Mouse (Mus musculus) MEL (cell line): ENCODE results near the gene Exoc4. TPM values are rescaled to one million over a fixed set of nuclear protein-coding genes. Genes with fewer than 3 reads are reported as not detected.

Experiments
- DNase-seq: peaks from one replicate; pipeline ENCODE4 v3.0.0; 2011; ENCODE audit warnings: low read depth, low spot score
- H3K27ac ChIP-seq: 2 replicates; pipeline ENCODE4 v1.5.1; 2012; ENCODE audit warnings: low read depth, mild to moderate bottlenecking, control low read depth, low read length, moderate library complexity; ENCODE audit not compliant: control insufficient read depth
- H3K27me3 ChIP-seq, 2 experiments: fragments of 150-350 bp in 1 of 2; sonication (generic) in 1 of 2; 2 replicates each; pipeline ENCODE4 v1.6.1; 2012; ENCODE audit warnings: low read length in 2 of 2, mild to moderate bottlenecking in 2 of 2, improper control_type of control experiment in 1 of 2, moderate library complexity in 1 of 2; ENCODE audit not compliant: insufficient read depth in 2 of 2, control insufficient read depth in 1 of 2
- H3K36me3 ChIP-seq, 2 experiments: 2 replicates each; pipeline ENCODE4 v1.6.1; 2012 to 2014; ENCODE audit warnings: low read length in 2 of 2, improper control_type of control experiment in 1 of 2, inconsistent platforms in 1 of 2, mild to moderate bottlenecking in 1 of 2; ENCODE audit not compliant: insufficient read depth in 2 of 2, control insufficient read depth in 1 of 2
- H3K4me1 ChIP-seq, 2 experiments: fragments of 150-350 bp in 1 of 2; sonication (generic) in 1 of 2; 2 replicates each; pipeline ENCODE4 v1.6.1; 2012; ENCODE audit warnings: low read length in 2 of 2, improper control_type of control experiment in 1 of 2, mild to moderate bottlenecking in 1 of 2; ENCODE audit not compliant: insufficient read depth in 2 of 2, control insufficient read depth in 1 of 2
- H3K4me3 ChIP-seq, 2 experiments: fragments of 150-350 bp in 1 of 2; sonication (generic) in 1 of 2; 2 replicates each; pipeline ENCODE4 v1.5.1; 2012; ENCODE audit warnings: low read depth in 2 of 2, low read length in 2 of 2, mild to moderate bottlenecking in 2 of 2, moderate library complexity in 2 of 2, control low read depth in 1 of 2, improper control_type of control experiment in 1 of 2; ENCODE audit not compliant: control insufficient read depth in 1 of 2, insufficient read depth in 1 of 2
- H3K79me2 ChIP-seq: 2 replicates; pipeline ENCODE4 v1.6.1; 2012; ENCODE audit warnings: mild to moderate bottlenecking, low read length, moderate library complexity; ENCODE audit not compliant: control insufficient read depth, poor library complexity, insufficient read depth
- H3K9ac ChIP-seq: 2 replicates; pipeline ENCODE4 v1.6.1; 2012; ENCODE audit warnings: low read depth, mild to moderate bottlenecking, control low read depth, low read length, moderate library complexity; ENCODE audit not compliant: control insufficient read depth, poor library complexity, severe bottlenecking
- H3K9me3 ChIP-seq: fragments of 150-350 bp; sonication (generic); replicated peaks from 2 replicates; pipeline ENCODE4 v1.6.1; 2012; ENCODE audit warnings: mild to moderate bottlenecking, low read length, improper control_type of control experiment, moderate library complexity; ENCODE audit not compliant: insufficient read depth
- BHLHE40 ChIP-seq: IDR thresholded peaks from 2 replicates; pipeline ENCODE4 v1.6.1; 2012; ENCODE audit warnings: low read depth, mild to moderate bottlenecking, inconsistent platforms, low read length, improper control_type of control experiment, borderline replicate concordance
- CHD1 ChIP-seq: IDR thresholded peaks from 2 replicates; pipeline ENCODE4 v1.6.1; 2012; ENCODE audit warnings: low read depth, mild to moderate bottlenecking, inconsistent platforms, low read length, improper control_type of control experiment
- CHD2 ChIP-seq: IDR thresholded peaks from 2 replicates; pipeline ENCODE4 v1.6.1; 2011; ENCODE audit warnings: low read length, improper control_type of control experiment
- E2F4 ChIP-seq: IDR thresholded peaks from 2 replicates; pipeline ENCODE4 v1.6.1; 2011; ENCODE audit warnings: low read depth, low read length, improper control_type of control experiment, borderline replicate concordance
- ELF1 ChIP-seq: IDR thresholded peaks from 2 replicates; pipeline ENCODE4 v1.6.1; 2014; ENCODE audit warnings: low read depth, mild to moderate bottlenecking, inconsistent platforms, low read length, improper control_type of control experiment, moderate library complexity
- ETS1 ChIP-seq: IDR thresholded peaks from 2 replicates; pipeline ENCODE4 v1.6.1; 2012; ENCODE audit warnings: low read depth, mild to moderate bottlenecking, inconsistent platforms, low read length, improper control_type of control experiment, moderate library complexity
- GATA1 ChIP-seq: IDR thresholded peaks from 2 replicates; pipeline ENCODE4 v1.6.1; 2011; ENCODE audit warnings: low read depth, low read length, improper control_type of control experiment
- MAZ ChIP-seq: IDR thresholded peaks from 2 replicates; pipeline ENCODE4 v1.6.1; 2012; ENCODE audit warnings: low read depth, mild to moderate bottlenecking, inconsistent platforms, low read length, improper control_type of control experiment
- MEF2A ChIP-seq: IDR thresholded peaks from 2 replicates; pipeline ENCODE4 v1.6.1; 2014; ENCODE audit warnings: low read depth, mild to moderate bottlenecking, inconsistent platforms, low read length, improper control_type of control experiment; ENCODE audit not compliant: poor library complexity, insufficient replicate concordance, severe bottlenecking; ENCODE audit errors: extremely low read depth
- MXI1 ChIP-seq: IDR thresholded peaks from 2 replicates; pipeline ENCODE4 v1.6.1; 2011; ENCODE audit warnings: mild to moderate bottlenecking, low read depth, low read length, improper control_type of control experiment
- MYC ChIP-seq: IDR thresholded peaks from 2 replicates; pipeline ENCODE4 v1.6.1; 2011; ENCODE audit warnings: low read depth, mild to moderate bottlenecking, low read length, improper control_type of control experiment, moderate library complexity
- NRF1 ChIP-seq: IDR thresholded peaks from 2 replicates; pipeline ENCODE4 v1.6.1; 2014; ENCODE audit warnings: low read depth, mild to moderate bottlenecking, inconsistent platforms, low read length, improper control_type of control experiment, moderate library complexity; ENCODE audit not compliant: poor library complexity, insufficient read depth, severe bottlenecking
- POLR2AphosphoS5 ChIP-seq: IDR thresholded peaks from 2 replicates; pipeline ENCODE4 v1.6.1; 2012; ENCODE audit warnings: low read depth, borderline replicate concordance, mild to moderate bottlenecking, inconsistent platforms, low read length, moderate library complexity, mixed read lengths
- RAD21 ChIP-seq: IDR thresholded peaks from 2 replicates; pipeline ENCODE4 v1.6.1; 2011; ENCODE audit warnings: mild to moderate bottlenecking, low read depth, low read length, improper control_type of control experiment
- SIN3A ChIP-seq: IDR thresholded peaks from 2 replicates; pipeline ENCODE4 v1.6.1; 2012; ENCODE audit warnings: low read length, improper control_type of control experiment, inconsistent platforms
- UBTF ChIP-seq: IDR thresholded peaks from 2 replicates; pipeline ENCODE4 v1.6.1; 2012; ENCODE audit warnings: low read depth, mild to moderate bottlenecking, inconsistent platforms, low read length, improper control_type of control experiment, moderate library complexity, borderline replicate concordance; ENCODE audit not compliant: insufficient read depth
- USF1 ChIP-seq: IDR thresholded peaks from 2 replicates; pipeline ENCODE4 v1.6.1; 2014; ENCODE audit warnings: low read depth, mild to moderate bottlenecking, inconsistent platforms, low read length, improper control_type of control experiment, moderate library complexity
- USF2 ChIP-seq, 2 experiments: IDR thresholded peaks; 2 replicates each; pipeline ENCODE4 v1.6.1; 2011 to 2012; ENCODE audit warnings: improper control_type of control experiment in 2 of 2, low read length in 2 of 2, borderline replicate concordance in 1 of 2, inconsistent platforms in 1 of 2, low read depth in 1 of 2, mild to moderate bottlenecking in 1 of 2; ENCODE audit not compliant: insufficient read depth in 1 of 2
- ZC3H11A ChIP-seq: IDR thresholded peaks from 2 replicates; pipeline ENCODE4 v1.6.1; 2012; ENCODE audit warnings: low read depth, mild to moderate bottlenecking, inconsistent platforms, low read length, improper control_type of control experiment
- ZKSCAN1 ChIP-seq: IDR thresholded peaks from 2 replicates; pipeline ENCODE4 v1.6.1; 2012; ENCODE audit warnings: low read depth, mild to moderate bottlenecking, inconsistent platforms, low read length, improper control_type of control experiment, moderate library complexity
- ZMIZ1 ChIP-seq: IDR thresholded peaks from 2 replicates; pipeline ENCODE4 v1.6.1; 2012; ENCODE audit warnings: low read depth, mild to moderate bottlenecking, inconsistent platforms, low read length, improper control_type of control experiment, moderate library complexity
- ZNF384 ChIP-seq: IDR thresholded peaks from 2 replicates; pipeline ENCODE4 v1.6.1; 2012; ENCODE audit warnings: low read depth, mild to moderate bottlenecking, inconsistent platforms, low read length, improper control_type of control experiment
- polyA plus RNA-seq, 2 experiments: library from polyadenylated mRNA; stranded (reverse) in 1 of 2; unstranded in 1 of 2; fragments of >175 nt in 1 of 2; fragments of >200 nt in 1 of 2; gene quantifications; 2 replicates each; pipeline versions ENCODE4 v1.2.1 to v1.2.4; 2012; ENCODE audit warnings: low replicate concordance in 2 of 2, low read depth in 1 of 2; ENCODE audit not compliant: insufficient read length in 2 of 2, insufficient read depth in 1 of 2, missing spikeins in 1 of 2
- total RNA-seq: library from RNA; depleted of rRNA; stranded (reverse); fragments of 300-350 nt; gene quantifications from 2 replicates; pipeline ENCODE4 v1.2.3, GENCODE M21; 2012

Gene Exoc4
- total and polyA plus RNA-seq, 3 experiments, result 16.4 to 22.6 TPM; not detected in 1

DNA sequence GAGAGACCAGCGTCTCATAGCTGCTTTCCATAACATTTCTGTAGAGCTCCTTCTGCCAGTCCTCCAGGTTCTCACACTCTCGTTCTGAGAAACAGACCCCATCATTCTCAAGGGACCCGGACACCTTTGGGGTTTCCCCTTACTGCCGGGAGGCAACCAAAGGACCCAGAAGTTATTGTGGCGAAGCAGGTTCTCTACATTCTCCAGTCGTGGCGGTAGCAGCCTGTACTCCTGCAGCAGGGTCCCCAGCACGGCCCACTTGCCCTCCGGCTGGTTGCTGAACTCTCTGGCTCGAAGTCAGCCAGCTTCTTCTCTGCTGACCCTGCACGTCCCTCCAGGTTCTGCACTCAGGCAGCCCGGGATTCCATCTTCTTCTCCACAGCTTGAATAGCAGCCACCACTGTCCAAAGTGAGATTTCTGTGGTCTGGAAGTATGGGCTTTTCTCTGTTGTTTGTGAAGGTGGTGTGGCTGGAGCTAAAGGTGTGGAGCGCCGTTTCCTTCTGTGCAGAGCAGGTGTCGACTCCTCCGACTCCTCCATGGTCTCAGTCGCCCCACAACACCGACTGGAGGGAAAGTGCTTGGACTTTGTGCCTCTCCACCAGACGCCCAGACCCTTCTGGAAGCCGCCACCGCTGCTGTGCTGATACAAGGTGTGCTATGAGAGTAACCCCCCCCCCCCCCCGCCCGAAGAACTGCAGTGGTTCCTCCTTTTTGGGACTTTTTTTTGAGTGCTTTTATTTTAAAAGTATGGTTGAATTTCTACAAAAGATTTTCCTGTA is 1.1 kb upstream of the Exoc4 start:
- no peak overlapping the region for H3K4me3 ChIP-seq
- no peaks in the 10 kb centered on the region for H3K9me3 ChIP-seq
- no peak overlapping the region for H3K27ac ChIP-seq
- no peaks in the 10 kb centered on the region; a peak in 2 of 4 replicates for H3K4me1 ChIP-seq
- peaks cover 0 to 4% of the 10 kb centered on the region in 2 experiments; a peak in 2 of 4 replicates for H3K27me3 ChIP-seq
- peaks cover 5% of the 10 kb centered on the region for H3K79me2 ChIP-seq
- H3K36me3 ChIP-seq, result peaks cover 0 to 14% of the 10 kb centered on the region in 2 experiments; a peak in 2 of 4 replicates
- TF ChIP-seq NRF1 (no peak), RAD21 (no peak), POLR2AphosphoS5 (no peak), ETS1 (no peak)
- no peak for DNase-seq
- no peak overlapping the region for H3K9ac ChIP-seq

- DNase-seq, result no peak
- Histone ChIP-seq H3K36me3 (peaks cover 0 to 7% of the 10 kb centered on the region in 2 experiments; a peak in 3 of 4 replicates), H3K4me1 (peaks cover 0 to 8% of the 10 kb centered on the region in 2 experiments; a peak in 3 of 4 replicates), H3K9ac (no peak overlapping the region), H3K27me3 (no peaks in the 10 kb centered on the region), H3K4me3 (no peak overlapping the region), H3K9me3 (no peaks in the 10 kb centered on the region), H3K27ac (no peak overlapping the region), H3K79me2 (no peaks in the 10 kb centered on the region)
- TF ChIP-seq CHD1 (no peak), ZMIZ1 (no peak)
These were observed 7.8 kb downstream of the Exoc4 start for GRCm38 (mm10) chr6:33256638-33257037.

- TF ChIP-seq E2F4, result no peak
- TF ChIP-seq ZNF384, result no peak
- TF ChIP-seq ZC3H11A, result no peak
- no peak for TF ChIP-seq BHLHE40
- TF ChIP-seq USF2 (IDR thresholded peaks at IDR 0.05; ENCODE audit: borderline replicate concordance in 1 of 2, insufficient read depth in 1 of 2, low read depth in 1 of 2, low read length in 2 of 2), result no peak
- no peak for TF ChIP-seq MYC
- TF ChIP-seq ZMIZ1, result no peak
- TF ChIP-seq UBTF, result no peak
- TF ChIP-seq MXI1, result no peak
- TF ChIP-seq ZKSCAN1, result no peak
- TF ChIP-seq USF1, result no peak
- no peak for TF ChIP-seq NRF1
- no peak for TF ChIP-seq MAZ
- TF ChIP-seq ELF1, result no peak
- no peak for TF ChIP-seq MEF2A
- TF ChIP-seq SIN3A, result no peak
- TF ChIP-seq CHD2, result no peak
- TF ChIP-seq GATA1, result no peak
- DNase-seq, result no peak
- peaks cover 0 to 7% of the 10 kb centered on the region in 2 experiments; a peak in 3 of 4 replicates for H3K36me3 ChIP-seq
- H3K79me2 ChIP-seq, result no peaks in the 10 kb centered on the region
- H3K9ac ChIP-seq, result no peak overlapping the region
- no peaks in the 10 kb centered on the region for H3K27me3 ChIP-seq
- H3K9me3 ChIP-seq, result no peaks in the 10 kb centered on the region
- H3K4me3 ChIP-seq, result no peak overlapping the region
- H3K27ac ChIP-seq, result no peak overlapping the region
- peaks cover 0 to 8% of the 10 kb centered on the region in 2 experiments; a peak in 3 of 4 replicates for H3K4me1 ChIP-seq
These were observed 8.3 kb downstream of the Exoc4 start for GRCm38 (mm10) chr6:33257076-33257789.
